Mouse (Mus musculus) megakaryocyte, embryonic 14.5 days (primary cell): ENCODE results near the gene Gm4869.

Experiments
- FLI1 ChIP-seq: IDR thresholded peaks from 2 replicates; pipeline ENCODE4 v1.6.1; 2012; ENCODE audit warnings: low read length, inconsistent platforms, mixed read lengths
- GATA1 ChIP-seq: IDR thresholded peaks from 3 replicates; pipeline ENCODE4 v1.6.1; 2012; ENCODE audit warnings: mixed read lengths, low read length, inconsistent platforms, borderline replicate concordance

DNA sequence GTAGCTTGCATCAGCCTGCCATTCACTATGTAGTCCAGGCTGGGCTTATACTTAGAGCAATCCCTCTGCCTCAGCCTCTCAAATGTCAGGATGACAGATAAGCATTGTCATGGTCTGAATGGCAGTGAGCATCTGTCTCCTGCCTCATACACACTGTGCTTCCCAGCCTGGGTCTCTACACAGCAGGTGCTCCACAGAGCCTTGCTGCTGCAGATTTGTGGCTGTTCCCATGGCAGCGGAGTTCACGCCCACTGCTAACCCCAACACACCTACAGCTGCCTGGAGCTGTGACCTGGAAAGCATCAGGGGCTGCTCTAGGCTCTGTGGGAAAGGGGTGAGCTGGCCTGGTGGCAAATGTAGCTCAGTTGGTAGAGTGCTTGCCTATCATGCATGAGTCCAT lies 19.5 kb downstream of the Gm4869 start:
- TF ChIP-seq GATA1 (no peak), FLI1 (no peak)
